Mouse (Mus musculus) cerebellum, postnatal 10 days (tissue): ENCODE measurements around the gene Pkn1.

Experiments used
- DNase-seq, 2 experiments: peaks; one replicate each; pipeline ENCODE4 v3.0.0; 2021; ENCODE audit warnings: mixed read lengths in 2 of 2

The Pkn1 gene

DNA sequence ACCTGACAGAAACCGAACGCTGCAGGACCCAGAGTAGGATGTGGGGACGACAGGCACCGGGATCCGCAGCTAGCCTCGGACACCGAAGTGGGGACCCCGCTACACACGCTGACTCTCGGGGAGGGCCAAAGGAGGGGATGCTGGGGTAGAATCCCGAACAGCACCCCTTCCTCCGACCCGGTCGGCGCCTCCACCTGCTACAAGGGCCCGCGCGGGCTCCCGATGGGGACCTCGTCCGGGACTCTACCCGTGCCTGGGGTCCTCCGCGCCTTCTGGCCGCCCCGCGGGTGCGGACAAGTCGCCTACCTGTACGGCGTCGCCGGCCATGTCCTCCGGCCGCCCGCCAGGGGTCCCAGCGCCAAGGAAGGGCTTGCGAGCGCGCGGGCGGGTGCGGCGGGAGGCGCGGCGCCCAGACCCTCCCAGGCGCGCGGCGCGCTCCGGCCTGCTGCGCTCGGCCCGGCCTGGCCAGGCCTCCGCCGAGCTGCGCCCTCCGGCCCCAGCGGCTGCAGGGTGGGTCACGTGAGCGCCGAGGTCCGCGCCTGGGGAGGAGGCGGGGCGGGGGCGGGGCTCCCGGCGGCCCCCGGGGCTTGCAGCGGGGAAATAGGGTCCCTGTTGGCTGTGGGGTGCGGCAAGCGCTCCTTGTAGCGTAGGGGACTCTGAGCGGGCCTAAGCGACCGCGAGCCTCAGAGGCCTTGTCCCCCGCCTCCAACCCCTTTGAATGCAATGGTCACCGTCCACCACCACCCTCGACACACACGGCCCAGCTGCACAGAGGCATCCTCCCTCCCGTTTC lies at the start of gene Pkn1:
Gene Pkn1 (minus strand): TSS at position 519 of the 793 bp plus-strand sequence.
- DNase-seq: peak; percentile 80 to 86

DNA sequence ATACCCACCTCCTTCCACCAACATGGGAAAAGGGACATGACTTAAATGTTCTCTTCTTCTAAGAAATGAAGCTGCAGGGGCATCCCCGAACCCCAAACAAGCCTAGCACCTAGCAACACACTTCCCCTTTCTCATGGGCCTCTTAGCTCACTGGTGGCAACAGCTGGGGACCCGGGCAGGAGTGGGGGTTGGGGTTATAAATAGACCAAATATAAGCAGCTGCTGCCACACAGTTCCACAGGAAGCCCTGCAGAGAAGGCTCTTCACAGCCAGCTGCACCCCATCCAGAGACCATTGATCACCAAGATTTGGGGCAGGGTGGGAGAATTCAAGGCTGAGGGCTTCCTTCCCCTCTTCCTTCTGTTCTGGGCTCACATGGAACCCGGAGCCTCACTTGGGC lies 49.7 kb upstream of the Pkn1 start:
- DNase-seq: peak in 1 of 2 experiments; percentile 23

DNA sequence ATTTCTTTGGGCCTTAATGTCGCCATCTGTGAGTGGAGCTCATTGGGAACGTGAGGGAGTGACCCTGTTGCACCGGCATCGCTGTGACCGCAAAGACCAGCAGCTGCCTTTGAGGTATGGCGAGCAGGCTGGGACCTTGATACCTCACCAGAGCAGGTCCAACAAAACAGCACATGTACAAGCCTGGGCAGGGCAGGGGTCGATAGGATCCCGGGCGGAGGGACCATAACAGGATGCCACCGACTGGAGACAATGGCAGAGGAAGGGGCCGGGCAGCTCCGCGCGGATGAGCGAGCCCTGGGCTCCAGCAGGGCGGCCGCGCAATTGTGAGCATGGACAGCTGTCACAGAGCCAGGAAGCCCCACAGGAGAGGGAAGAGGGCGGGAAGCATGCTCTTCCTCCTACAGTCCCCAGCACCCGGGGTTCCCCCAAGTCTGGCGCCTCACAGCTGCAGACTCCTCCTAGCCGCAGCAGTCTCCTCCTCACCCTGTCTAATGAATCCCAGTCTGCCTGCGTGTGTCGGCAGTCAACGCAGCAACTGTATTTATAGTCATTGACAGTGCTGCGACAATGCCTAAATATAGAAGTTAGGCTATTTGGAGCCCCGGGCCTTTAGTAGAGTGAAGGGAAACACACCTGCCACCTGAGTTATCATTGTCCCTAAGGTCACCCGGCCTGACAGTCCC lies 48.8 kb upstream of the Pkn1 start:
- peak; percentile 59 to 67 for DNase-seq

DNA sequence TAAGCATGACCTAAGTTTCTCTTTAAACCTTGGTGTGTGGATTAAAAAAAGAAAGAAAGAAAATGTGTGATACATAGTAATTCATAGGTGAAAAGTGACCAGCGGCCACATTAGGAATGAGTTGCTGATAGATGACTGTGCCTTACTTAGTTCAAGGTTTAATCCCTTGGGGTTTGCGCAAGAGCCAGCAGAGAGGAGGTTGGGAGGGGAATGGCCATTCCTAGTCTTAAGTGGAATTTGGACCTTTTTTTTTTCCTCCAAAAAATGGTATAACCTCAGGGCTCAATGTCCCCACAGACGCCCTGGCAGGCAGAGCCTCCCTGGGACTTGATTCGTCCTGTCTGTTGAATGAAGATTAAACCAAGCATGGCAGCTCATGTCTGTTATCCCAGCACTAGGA lies 45.1 kb upstream of the Pkn1 start:
- DNase-seq: no peak

DNA sequence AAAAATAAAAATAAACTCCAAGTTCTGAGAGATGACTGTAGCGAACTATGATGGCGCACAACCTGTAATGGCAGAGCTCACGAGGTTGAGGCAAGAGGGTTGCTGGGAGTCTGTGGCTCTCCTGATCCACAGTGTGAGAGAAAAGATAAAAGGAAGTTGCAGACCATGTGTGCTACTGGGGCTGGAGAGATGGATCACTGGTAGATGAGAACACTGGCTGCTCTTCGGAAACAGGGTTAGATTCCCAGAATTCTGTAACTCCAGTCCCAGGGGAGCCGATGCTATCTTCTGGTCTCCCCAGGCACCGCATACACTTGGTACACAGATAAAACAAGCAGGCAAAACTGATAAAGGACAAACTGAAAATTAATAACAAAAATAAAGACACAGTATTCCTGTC lies 44.0 kb upstream of the Pkn1 start:
- DNase-seq: no peak

DNA sequence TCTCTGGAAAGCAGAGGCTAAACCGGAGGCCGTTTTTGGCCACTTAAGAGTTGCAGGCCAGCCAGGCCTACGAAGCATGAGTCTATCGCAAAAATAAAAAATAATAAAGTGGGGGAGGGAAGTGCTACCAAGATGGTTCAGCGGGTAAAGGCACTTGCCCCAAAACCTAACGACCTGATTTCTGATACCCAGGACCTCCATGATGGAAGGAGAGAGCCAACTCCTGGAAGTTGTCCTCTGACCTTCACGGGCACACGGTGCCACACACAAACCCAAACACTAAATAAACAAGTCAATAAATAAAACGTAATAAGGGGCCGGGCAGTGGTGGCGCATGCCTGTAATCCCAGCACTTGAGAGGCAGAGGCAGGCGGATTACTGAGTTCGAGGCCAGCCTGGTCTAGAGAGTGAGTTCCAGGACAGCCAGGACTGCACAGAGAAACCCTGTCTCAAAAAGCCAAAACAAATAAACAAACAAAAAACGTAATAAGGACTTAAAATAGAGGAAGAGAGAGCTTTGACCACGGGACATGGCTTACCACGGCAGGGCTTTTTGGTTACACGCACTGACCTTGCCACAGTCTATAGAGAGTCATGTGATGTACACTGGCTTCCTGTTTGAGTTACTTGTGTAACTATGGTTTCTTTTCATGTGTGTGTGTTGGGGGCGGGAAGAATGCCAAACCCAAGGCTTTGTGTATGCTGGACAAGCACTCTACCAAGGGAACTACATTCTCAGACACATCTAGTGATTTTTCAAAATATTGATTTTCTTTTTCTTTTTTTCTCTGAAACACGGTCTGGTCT lies 43.1 kb upstream of the Pkn1 start:
- DNase-seq: no peak

DNA sequence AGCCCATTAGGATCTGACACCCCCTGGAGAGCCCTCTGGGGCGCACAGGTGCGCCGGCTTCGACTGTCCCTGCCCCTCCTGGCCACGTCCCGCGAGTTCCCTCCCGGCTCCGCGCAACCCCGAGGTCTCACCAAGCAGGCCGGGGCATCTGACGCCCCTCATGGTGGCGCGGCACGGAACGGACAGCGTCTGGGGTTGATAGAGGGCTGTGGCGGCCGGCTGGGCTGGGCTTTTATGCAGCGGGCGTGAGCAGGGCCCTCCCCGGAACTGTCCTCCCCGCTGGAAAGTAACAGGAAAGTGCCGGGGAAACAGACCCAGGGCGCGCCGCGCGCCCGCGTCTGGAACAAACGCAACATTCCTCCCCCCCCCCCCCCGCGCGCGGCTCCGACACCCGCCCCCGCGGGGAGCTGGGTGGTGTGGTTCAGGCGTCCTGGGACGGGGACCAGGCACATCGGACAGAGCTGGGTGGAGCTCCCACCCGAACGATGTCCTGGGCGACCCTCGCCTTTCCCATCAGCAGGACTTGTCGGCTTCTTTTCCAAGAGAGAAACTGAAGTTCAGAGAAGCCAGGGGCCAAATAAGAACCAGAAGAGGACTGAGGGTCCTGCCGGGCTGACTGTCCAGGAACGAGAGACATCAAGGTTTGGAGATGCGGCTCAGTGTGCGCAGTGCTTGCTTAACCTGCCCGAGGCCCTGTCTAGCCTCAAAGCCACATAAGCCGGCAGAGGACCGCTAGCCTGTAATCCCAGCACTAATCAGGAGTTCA lies 42.2 kb upstream of the Pkn1 start, which contains the start of gene Adgre5:
Gene Adgre5 (minus strand): TSS at position 351 of the 766 bp plus-strand sequence.
- DNase-seq: peak; percentile 31 to 43

GRCm38 (mm10) chr8:83740586-83740975 lies 41.6 kb upstream of the Pkn1 start:
- no peak for DNase-seq

- peak in 1 of 2 experiments; percentile 26 for DNase-seq
These were observed 40.9 kb upstream of the Pkn1 start for GRCm38 (mm10) chr8:83739711-83740468.

DNA sequence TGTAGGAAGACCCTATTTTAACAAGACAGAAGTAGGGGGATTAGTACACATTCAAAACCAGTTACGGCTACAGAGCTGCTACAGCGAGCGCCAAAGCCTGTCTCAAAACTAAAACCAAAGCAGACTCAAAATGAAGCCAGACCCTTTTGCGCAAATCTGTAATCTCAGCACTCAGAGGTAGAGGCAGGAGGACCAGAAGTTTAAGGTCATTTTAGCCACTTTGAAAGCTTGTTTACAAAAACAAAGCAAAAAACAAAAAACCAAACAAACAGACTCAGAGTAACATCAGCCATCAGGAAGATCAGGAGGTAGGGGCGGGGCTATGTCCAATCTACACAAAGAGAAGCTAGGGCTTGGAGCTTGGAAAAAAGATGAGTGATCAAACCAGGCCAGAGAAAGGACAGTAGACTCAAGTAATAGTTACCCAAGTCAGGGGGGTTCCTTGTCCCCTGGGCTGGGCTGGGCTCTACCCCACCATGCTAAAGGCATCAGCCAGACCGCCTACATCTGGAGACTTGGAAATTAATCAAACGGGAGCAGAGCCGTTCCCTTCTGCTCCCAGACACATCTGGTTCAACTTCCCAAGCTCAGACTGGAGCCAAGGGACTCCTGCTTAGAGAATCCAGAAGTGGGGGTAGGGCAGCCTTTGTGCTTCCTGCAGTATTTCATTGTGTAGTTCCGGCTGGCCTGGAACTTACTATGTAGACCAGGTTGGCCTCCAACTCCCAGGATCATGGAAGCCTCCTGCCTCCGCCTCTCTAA lies 40.2 kb upstream of the Pkn1 start:
- no peak for DNase-seq

DNA sequence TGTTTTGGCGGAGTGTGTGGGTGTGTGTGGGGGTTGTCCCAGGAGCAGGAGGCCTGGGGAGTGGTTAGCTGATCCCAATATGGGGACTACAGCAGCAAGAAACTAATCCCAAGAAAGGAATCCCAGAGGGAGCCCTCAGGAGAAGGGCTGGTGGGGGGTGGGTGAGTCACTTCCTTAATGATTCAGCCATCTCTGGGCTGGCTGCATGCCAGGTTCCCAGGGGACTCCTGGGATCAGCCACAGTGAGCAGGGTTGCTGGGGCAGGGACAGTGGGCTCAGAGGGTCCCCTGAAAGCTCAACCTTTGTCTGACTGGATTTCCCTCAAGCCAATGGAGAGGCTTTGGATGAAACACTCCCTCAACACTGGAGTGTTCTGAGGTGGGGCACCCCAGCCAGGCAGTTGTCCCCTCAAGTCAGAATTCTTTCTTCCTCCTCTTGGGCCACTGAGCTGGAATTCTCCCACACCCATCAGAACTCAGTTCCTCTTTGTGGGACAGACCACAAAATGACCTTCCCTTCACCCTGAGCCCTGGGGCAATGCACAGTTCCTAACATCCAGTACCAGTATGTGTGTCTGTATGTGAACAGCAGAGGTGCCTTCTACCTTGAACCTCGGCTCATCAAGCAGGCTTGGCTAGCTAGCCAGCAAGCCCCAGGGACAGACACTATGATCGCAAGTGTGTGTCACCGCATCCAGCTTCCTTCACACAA lies 39.0 kb upstream of the Pkn1 start:
- peak in 1 of 2 experiments; percentile 24 for DNase-seq

GRCm38 (mm10) chr8:83737346-83737745 lies 38.4 kb upstream of the Pkn1 start:
- DNase-seq: no peak

- no peak for DNase-seq
These were observed 37.7 kb upstream of the Pkn1 start for GRCm38 (mm10) chr8:83736681-83737080.

DNA sequence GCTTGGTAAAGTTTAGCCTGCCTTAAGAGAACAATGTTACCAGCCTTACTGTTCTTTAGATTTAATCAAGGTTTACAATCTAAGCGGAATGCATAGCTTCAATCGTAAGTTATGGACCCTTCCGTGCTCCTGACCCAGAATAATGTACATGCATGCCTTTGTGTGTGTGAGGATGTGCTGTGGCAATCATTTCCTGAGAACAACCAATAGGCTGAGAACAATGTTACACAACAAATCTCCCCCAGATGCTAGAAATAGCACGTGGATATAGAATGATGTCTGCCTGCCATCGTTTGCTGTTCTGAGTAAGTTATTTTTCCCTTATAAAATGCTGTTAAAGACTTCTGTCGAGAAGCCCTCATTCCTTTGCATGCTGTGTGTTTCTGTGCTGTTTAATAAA lies 33.9 kb upstream of the Pkn1 start:
- DNase-seq: no peak

DNA sequence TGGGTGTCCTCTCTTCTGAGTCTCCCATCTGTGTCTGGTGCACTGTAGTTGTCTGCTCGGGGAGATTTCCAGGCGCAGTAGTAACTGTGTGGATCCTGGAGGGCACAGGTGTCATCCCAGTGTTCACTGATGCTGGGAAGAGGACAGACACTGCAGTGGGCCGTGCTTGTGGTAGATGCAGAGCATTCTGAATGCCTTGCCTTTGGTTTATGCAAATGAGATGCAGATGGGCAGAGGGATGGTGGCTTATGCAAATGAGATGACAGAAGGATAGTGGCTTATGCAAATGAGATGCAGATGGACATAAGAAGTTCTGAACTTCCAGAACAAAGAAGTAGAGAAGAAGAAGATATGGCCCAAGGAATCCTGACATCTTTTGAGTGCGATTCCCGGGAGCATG lies 32.9 kb upstream of the Pkn1 start:
- DNase-seq: no peak

DNA sequence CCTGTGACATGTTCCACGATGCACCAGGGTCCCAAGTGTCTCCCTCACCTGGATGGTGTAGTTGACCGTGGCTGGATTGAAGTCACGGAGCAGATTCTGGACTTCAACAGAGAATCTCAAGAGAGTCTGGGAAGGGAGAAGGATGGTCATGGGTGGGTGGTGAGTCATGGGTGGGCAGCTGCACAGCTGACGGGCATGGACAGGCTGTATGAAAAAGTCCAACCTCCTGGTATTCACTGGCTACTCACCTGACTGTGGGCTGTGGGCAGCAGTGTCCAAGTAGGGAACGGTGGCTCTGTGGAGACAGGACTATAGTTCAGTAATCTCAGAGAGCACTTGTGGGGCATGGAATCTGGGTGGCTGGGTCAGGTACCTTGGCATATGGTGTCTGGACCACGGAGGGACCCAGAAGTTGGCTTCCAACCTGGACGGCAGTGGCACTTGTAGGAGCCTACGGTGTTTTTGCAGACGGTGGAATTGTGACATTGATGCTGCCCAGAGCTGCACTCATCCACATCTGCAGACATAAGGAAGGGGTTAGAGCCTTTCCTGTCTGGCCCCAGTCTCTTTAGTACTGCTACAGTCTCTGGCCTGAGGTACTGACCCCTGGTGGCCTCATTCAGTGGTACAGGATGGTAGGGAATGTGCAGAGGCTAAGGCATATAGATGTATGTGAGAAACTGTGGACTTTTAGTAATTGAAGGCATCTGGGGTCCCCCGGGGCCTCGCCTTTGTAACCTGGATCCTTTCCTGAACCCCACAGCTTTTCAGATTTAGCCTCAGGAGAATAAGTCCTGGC lies 30.2 kb upstream of the Pkn1 start:
- peak; percentile 53 for DNase-seq

GRCm38 (mm10) chr8:83725521-83726102 lies 26.6 kb upstream of the Pkn1 start:
- no peak for DNase-seq

DNA sequence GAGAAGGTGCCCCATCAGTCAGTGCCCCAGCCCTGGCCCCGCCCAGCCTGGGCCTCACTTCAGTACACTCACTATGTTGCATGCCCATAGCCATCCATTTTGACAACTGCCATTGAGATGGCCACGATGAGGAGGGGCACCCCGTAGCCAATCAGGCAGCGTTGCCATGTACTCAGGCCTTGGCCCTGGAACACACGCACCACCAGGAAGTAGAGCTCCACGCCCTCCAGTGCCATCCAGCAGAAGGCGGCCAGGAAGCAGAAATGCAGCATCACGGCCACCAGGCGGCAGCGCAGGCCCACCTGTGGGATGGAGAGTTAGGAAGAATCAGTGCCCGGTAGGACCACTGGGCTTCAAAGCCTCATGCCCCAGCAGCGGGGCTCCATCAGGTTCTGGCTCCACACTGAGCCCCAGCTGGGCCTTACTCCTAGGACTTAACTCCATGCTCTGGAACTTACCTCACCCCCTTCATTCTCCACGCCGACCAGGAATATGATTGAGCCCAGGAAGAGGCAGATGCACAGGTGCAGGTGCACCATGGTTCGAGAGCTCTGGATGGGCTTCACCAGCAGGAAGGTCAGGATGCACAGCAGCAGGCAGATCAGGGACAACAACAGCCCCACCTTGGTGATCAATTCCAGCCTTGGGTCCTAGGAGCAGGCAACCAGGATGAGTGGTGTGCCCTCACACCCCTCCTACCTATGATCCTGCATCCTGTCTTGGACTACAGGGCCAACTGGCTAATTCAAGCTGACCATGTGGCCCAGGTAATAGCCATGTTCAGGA lies 25.9 kb upstream of the Pkn1 start:
- DNase-seq: peak; percentile 90 to 92
